Mouse (Mus musculus) heart, embryonic 12.5 days (tissue): ENCODE measurements around the gene Atg10. TPM values are rescaled to one million over a fixed set of nuclear protein-coding genes. Genes with fewer than 3 reads are reported as not detected.

Source experiments
- ATAC-seq: fragments of 200-750 bp; cut with Nextera tagmentation; 2 replicates; pipeline ENCODE4 v1.8.0; 2017; ENCODE audit warnings: moderate TSS enrichment, moderate library complexity; ENCODE audit not compliant: insufficient number of reproducible peaks, low FRiP score
- H3K27ac ChIP-seq: fragments of 300-500 bp; sonication (generic); 2 replicates; pipeline ENCODE4 v1.5.1; 2016; ENCODE audit warnings: mild to moderate bottlenecking, moderate library complexity; ENCODE audit not compliant: poor library complexity, severe bottlenecking
- H3K27me3 ChIP-seq: fragments of 300-500 bp; sonication (generic); replicated peaks from 2 replicates; pipeline ENCODE4 v1.6.1; 2016; ENCODE audit warnings: mild to moderate bottlenecking, moderate library complexity
- H3K36me3 ChIP-seq: fragments of 300-500 bp; sonication (generic); 2 replicates; pipeline ENCODE4 v1.6.1; 2016; ENCODE audit warnings: mild to moderate bottlenecking, moderate library complexity
- H3K4me1 ChIP-seq: fragments of 300-500 bp; sonication (generic); replicated peaks from 2 replicates; pipeline ENCODE4 v1.6.1; 2016; ENCODE audit warnings: mild to moderate bottlenecking
- H3K4me2 ChIP-seq: fragments of 300-500 bp; sonication (generic); 2 replicates; pipeline ENCODE4 v1.6.1; 2016; ENCODE audit warnings: mild to moderate bottlenecking, moderate library complexity
- H3K4me3 ChIP-seq: fragments of 300-500 bp; sonication (generic); 2 replicates; pipeline ENCODE4 v1.5.1; 2016; ENCODE audit warnings: mild to moderate bottlenecking
- H3K9ac ChIP-seq: fragments of 300-500 bp; sonication (generic); 2 replicates; pipeline ENCODE4 v1.6.1; 2016; ENCODE audit warnings: mild to moderate bottlenecking, moderate library complexity
- H3K9me3 ChIP-seq: fragments of 300-500 bp; sonication (generic); replicated peaks from 2 replicates; pipeline ENCODE4 v1.6.1; 2016; ENCODE audit warnings: mild to moderate bottlenecking, moderate library complexity
- WGBS: fragments of 180-500 bp; shearing (Covaris S2); methylation state at CpG from one replicate; pipeline ENCODE4 v1.1.7; 2016; 5-methylcytosine and 5-hydroxymethylcytosine counted together
- polyA plus RNA-seq: library from polyadenylated mRNA; unstranded; fragments of >200 nt; fragmentation: Nextera tagmentation; extraction: Ambion mirVana; gene quantifications from 2 replicates; pipeline ENCODE4 v1.2.1, GENCODE M21; 2016

The Atg10 gene
- polyA plus RNA-seq, 1 experiment from 2014 or later, result 25.5 TPM

GRCm38 (mm10) chr13:90973409-90973808 is 250.4 kb downstream of the Atg10 start:
- no peak overlapping the region for H3K9ac ChIP-seq
- 65% methylated on average over 7 of the region's 7 CpGs for WGBS
- H3K9me3 ChIP-seq, result no peaks in the 10 kb centered on the region
- ATAC-seq, result no peak
- no peaks in the 10 kb centered on the region for H3K27me3 ChIP-seq
- H3K27ac ChIP-seq, result no peak overlapping the region
- H3K4me1 ChIP-seq, result peaks cover 6% of the 10 kb centered on the region; the same call in 1 of the 2 replicates
- no peak overlapping the region for H3K4me3 ChIP-seq
- no peaks in the 10 kb centered on the region for H3K36me3 ChIP-seq
- no peak overlapping the region for H3K4me2 ChIP-seq

- no peaks in the 10 kb centered on the region for H3K27me3 ChIP-seq
- ATAC-seq, result no peak
- no peaks in the 10 kb centered on the region for H3K9me3 ChIP-seq
- H3K4me2 ChIP-seq, result no peak overlapping the region
- H3K4me1 ChIP-seq, result peaks cover 6% of the 10 kb centered on the region; the same call in 1 of the 2 replicates
- no peak overlapping the region for H3K9ac ChIP-seq
- H3K36me3 ChIP-seq, result no peaks in the 10 kb centered on the region
- no peak overlapping the region for H3K27ac ChIP-seq
- WGBS, result 48% methylated on average over 10 of the region's 10 CpGs
- no peak overlapping the region for H3K4me3 ChIP-seq
Observed at GRCm38 (mm10) chr13:90970259-90971017, 253.3 kb downstream of the Atg10 start.

DNA sequence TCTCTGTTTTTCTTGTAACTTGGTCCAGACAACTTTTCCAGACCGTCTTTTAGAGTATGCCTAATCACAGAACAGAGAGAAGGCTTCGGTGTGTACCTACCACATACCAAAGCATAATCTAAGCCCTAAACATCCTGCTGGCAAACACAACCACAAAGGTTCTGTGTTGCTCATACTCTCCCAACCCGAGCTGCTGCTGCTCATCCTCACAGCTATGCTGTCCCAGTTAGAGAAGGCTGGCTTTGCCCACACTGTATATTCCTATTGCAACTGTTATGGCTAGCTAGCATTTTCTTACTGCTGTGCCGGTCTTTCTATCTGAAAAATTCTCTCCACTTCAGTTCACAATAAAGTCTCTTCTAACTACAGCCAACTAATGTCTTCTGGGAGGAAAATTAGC is 254.8 kb downstream of the Atg10 start:
- Histone ChIP-seq H3K4me1 (peaks cover 6% of the 10 kb centered on the region; the same call in 1 of the 2 replicates), H3K27me3 (no peaks in the 10 kb centered on the region), H3K9me3 (no peaks in the 10 kb centered on the region), H3K4me3 (no peak overlapping the region), H3K4me2 (no peak overlapping the region), H3K27ac (no peak overlapping the region), H3K36me3 (no peaks in the 10 kb centered on the region), H3K9ac (no peak overlapping the region)
- 70% methylated on average over 4 of the region's 4 CpGs for WGBS
- no peak for ATAC-seq

- Histone ChIP-seq H3K27ac (no peak overlapping the region), H3K9me3 (no peaks in the 10 kb centered on the region), H3K27me3 (no peaks in the 10 kb centered on the region), H3K9ac (no peak overlapping the region), H3K4me1 (peaks cover 17% of the 10 kb centered on the region), H3K36me3 (no peaks in the 10 kb centered on the region), H3K4me3 (no peak overlapping the region), H3K4me2 (no peak overlapping the region)
- 6% methylated on average over 4 of the region's 4 CpGs for WGBS
- ATAC-seq, result no peak
Observed at GRCm38 (mm10) chr13:90967422-90967821, 256.3 kb downstream of the Atg10 start.

DNA sequence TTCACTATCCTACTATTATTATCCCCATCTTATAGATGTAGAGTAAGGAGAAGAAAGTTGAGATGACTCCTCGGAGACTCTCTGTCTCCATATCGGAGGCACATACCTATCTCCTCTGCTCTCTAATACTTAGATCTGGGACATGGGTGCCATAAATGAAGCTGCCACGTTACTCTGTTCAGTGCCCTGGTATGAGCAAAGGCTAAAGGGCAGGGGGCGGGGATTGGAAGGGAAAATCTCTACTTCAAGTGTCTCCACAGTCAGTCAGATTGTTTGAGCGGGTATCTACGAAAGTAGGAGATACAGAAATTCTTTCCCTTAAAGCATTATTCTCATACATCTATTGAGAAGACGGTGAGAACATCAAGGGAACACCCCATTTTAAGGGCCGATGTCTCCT is 257.8 kb downstream of the Atg10 start:
- ATAC-seq, result no peak
- WGBS, result 70% methylated on average over 8 of the region's 8 CpGs

DNA sequence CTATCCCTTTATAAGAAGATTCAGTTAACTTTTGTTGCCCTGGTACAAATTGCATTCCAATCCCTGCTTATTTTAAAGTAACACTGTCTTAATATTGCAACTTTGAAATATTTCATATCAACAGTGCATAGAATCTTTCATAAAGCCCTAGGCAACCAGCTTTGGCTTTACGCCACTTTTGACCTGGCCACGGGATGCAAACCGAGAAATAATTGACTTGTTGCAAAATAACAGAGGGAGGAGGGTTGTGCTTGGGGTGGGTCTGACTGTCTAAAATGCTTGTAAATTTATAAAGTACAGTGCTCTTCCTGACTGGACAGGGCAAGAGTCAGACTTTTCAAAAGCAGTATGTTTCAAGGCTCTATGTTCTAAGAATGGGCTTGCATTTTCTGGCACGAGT is 259.3 kb downstream of the Atg10 start:
- Histone ChIP-seq H3K4me3 (no peak overlapping the region), H3K9me3 (no peaks in the 10 kb centered on the region), H3K36me3 (no peaks in the 10 kb centered on the region), H3K27me3 (no peaks in the 10 kb centered on the region), H3K4me2 (no peak overlapping the region), H3K9ac (no peak overlapping the region), H3K27ac (no peak overlapping the region), H3K4me1 (peaks cover 11% of the 10 kb centered on the region)
- WGBS, result 88% methylated on average over 4 of the region's 4 CpGs
- ATAC-seq, result no peak

More for the DNA sequence above, 257.8 kb downstream of the Atg10 start:
- no peak overlapping the region for H3K27ac ChIP-seq
- H3K4me1 ChIP-seq, result peaks cover 17% of the 10 kb centered on the region
- H3K4me2 ChIP-seq, result no peak overlapping the region
- H3K9me3 ChIP-seq, result no peaks in the 10 kb centered on the region
- no peaks in the 10 kb centered on the region for H3K36me3 ChIP-seq
- no peak overlapping the region for H3K4me3 ChIP-seq
- no peaks in the 10 kb centered on the region for H3K27me3 ChIP-seq
- H3K9ac ChIP-seq, result no peak overlapping the region

DNA sequence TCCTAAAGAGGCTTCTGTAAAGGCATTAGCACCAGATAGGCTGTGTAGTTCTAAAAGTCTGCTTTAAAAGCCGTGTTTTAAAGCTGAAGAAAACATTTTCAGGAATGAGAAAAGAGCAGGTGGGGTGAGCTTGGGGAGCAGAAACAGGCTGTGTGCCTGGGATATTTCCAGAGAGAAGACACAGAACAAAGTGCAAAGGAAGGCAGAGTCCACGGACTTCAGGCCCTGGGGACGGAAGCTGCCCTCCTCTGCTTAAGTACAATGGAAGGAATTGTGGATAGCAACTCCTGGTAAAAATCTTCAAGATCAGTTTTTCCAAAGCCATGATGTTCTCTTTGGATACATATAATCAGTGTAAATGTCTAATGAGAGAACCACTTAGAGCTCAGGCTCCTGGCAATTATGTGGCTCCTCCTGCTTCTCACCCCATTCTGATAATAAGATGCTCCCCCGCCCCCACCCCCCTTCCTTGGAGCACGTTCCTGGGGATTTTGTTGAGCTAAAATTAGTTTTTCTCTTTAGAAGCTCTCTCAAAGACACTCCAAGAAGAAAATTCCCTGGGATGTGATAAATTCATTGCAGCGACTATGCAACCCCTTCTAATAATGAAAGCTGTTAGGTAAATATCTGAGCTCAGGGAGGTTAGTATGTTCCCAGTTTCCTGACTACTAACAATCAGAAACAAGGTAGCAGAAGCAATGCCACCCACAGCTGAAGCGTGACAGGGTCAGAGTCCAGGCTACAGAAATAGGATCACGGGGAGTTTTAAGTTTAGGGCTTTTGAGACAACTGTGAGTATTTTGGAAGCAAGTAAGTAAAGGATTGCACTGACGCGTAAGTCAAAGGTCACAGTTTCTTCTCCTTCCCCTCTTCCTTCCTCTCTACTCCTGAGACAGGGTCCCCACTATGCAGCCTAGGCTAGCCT is 260.7 kb downstream of the Atg10 start:
- 44% methylated on average over 10 of the region's 10 CpGs for WGBS
- Histone ChIP-seq H3K9me3 (no peaks in the 10 kb centered on the region), H3K27me3 (no peaks in the 10 kb centered on the region), H3K27ac (no peak overlapping the region), H3K36me3 (no peaks in the 10 kb centered on the region), H3K4me1 (peaks cover 11% of the 10 kb centered on the region), H3K4me3 (no peak overlapping the region), H3K9ac (no peak overlapping the region), H3K4me2 (no peak overlapping the region)
- no peak; the same call in 1 of the 2 replicates for ATAC-seq

DNA sequence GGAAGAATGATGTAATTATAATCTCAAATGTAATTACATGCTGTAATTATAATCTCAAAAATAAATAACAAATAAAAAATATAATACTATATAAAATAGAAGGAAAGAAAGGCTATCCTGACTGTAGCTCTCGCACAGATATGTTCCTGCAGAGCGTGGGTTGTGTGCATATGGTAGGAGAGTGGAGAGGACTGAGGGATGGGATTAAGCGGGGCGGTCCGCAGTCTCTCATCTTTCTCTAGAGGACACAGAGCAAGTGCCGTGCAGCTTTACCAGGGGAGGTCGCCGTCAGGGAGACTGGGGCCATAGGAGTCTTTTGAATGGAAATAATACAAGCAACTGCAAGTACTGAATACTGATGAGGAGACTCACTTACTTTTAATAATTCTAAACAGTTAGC is 263.2 kb downstream of the Atg10 start:
- no peak overlapping the region for H3K9ac ChIP-seq
- ATAC-seq, result no peak
- no peak overlapping the region for H3K4me3 ChIP-seq
- H3K9me3 ChIP-seq, result no peaks in the 10 kb centered on the region
- WGBS, result 84% methylated on average over 8 of the region's 8 CpGs
- peaks cover 11% of the 10 kb centered on the region for H3K4me1 ChIP-seq
- H3K4me2 ChIP-seq, result no peak overlapping the region
- no peaks in the 10 kb centered on the region for H3K36me3 ChIP-seq
- H3K27me3 ChIP-seq, result no peaks in the 10 kb centered on the region
- no peak overlapping the region for H3K27ac ChIP-seq

DNA sequence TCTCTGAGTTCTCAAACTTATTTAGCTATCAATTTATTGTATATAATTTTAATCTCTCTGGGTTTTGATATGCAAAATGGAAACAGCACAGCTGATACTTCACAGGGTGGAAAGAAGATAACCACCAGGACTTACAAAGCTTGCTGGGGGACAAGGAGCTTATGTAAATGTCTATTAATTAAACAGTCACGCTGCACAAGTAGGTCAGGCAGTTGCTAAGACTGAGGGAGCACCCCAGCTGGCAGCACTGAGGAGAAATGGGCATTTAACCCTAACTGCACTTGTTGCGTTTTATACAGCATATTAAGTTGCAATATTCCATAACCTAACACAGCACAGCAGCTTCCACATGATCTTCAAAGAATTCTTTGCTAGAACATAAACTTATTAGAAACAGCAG is 264.9 kb downstream of the Atg10 start:
- Histone ChIP-seq H3K36me3 (no peaks in the 10 kb centered on the region), H3K4me1 (peaks cover 11% of the 10 kb centered on the region), H3K27me3 (no peaks in the 10 kb centered on the region), H3K27ac (no peak overlapping the region), H3K4me3 (no peak overlapping the region), H3K4me2 (no peak overlapping the region), H3K9ac (no peak overlapping the region), H3K9me3 (no peaks in the 10 kb centered on the region)
- ATAC-seq, result no peak
- WGBS, result 61% methylated on average over 2 of the region's 2 CpGs

GRCm38 (mm10) chr13:90939600-90939999 is 284.2 kb downstream of the Atg10 start:
- no peak overlapping the region for H3K4me2 ChIP-seq
- 76% methylated on average over 5 of the region's 5 CpGs for WGBS
- no peak overlapping the region for H3K4me3 ChIP-seq
- no peaks in the 10 kb centered on the region for H3K36me3 ChIP-seq
- ATAC-seq, result no peak
- H3K4me1 ChIP-seq, result no peaks in the 10 kb centered on the region
- H3K9ac ChIP-seq, result no peak overlapping the region
- H3K9me3 ChIP-seq, result no peaks in the 10 kb centered on the region
- H3K27me3 ChIP-seq, result no peaks in the 10 kb centered on the region
- H3K27ac ChIP-seq, result no peak overlapping the region

GRCm38 (mm10) chr13:90939192-90939591 is 284.6 kb downstream of the Atg10 start:
- ATAC-seq, result peak; percentile 82

More at GRCm38 (mm10) chr13:90939192-90939591, 284.6 kb downstream of the Atg10 start:
- H3K27ac ChIP-seq, result no peak overlapping the region
- no peak overlapping the region for H3K9ac ChIP-seq
- no peaks in the 10 kb centered on the region for H3K27me3 ChIP-seq
- no peaks in the 10 kb centered on the region for H3K9me3 ChIP-seq
- H3K4me1 ChIP-seq, result no peaks in the 10 kb centered on the region
- H3K4me2 ChIP-seq, result no peak overlapping the region
- no peak overlapping the region for H3K4me3 ChIP-seq
- WGBS, result 53% methylated on average over 6 of the region's 6 CpGs
- H3K36me3 ChIP-seq, result no peaks in the 10 kb centered on the region
